Mouse (Mus musculus): ENCODE measurements around the gene Sdad1.

The Sdad1 gene

DNA sequence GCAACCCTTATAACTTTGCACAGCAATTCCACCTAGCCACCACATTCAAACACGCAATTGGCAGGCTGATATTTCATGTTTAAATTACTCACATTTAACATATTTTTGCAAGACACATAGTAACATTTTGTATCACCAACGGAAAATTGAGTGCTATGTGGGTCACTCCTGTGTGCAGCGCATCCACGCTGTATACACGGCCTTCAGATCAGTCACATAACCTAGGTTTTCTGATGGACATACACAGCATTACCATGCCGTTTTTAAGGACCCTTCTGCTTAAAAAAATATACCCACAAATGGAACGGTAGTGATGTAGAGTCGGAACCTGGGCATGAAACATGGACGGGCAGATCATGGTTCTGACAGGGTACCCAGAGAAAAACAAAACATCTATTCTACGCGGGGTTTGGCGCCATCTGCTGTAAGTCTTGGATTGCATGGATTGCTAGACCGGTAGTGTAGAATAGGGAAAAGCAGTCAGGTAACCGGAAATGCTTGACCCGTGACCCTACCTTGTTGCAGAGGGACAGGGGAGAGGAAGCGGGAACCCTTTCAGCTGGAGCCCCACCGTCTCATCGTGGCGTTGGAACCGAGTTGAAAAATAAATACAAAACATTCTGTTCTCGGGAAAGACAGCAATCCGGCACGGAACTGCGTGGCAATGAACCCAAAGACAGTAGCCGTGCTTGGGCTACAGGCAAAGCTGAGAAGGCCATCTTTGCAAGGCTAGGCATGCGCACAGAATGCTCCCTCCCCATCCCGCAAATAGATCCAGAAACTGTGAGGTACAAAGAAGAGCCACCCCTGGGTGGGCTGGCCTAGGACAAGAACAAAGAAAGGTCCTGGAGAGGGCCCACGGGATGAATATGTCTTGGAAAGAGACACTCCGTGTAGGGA, 70.7 kb downstream of the Sdad1 start:
- DNase-seq: peak; percentile 75 to 84

DNA sequence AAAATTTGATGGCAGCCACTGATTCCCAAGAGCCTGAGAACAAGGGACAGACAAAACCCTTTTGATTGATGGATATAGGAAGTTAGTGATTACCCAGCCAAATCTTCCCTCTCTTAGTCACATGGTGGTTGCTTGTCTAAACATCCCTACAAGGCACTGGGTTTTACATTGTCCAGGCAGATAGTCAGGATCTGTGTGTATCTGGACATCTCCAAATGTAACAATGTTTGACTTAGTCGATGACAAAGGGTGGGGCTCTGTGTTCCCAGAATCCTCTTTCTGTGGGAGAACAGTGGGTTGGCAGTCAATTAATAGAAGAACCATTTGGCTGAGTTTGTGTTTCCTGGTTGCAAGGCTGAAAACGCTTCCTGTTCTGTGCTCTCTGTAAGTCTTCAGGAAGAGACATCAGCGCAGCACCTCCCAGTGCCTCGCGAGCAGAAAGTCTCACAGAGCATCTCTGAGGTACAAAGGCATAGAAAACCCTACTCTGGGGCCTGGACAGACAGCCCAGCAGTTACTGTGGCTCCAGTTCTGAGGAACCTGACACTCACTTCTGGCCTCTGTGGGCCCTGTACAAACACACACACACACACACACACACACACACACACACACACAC, 75.2 kb downstream of the Sdad1 start:
- no peak for DNase-seq

Measured in cerebellum, postnatal 25 days (tissue).